Mouse (Mus musculus) megakaryocyte, embryonic 14.5 days (primary cell): ENCODE data around the gene Fam222b.

ENCODE experiments used
- FLI1 ChIP-seq: IDR thresholded peaks from 2 replicates; pipeline ENCODE4 v1.6.1; 2012; ENCODE audit warnings: low read length, inconsistent platforms, mixed read lengths
- GATA1 ChIP-seq: IDR thresholded peaks from 3 replicates; pipeline ENCODE4 v1.6.1; 2012; ENCODE audit warnings: mixed read lengths, low read length, inconsistent platforms, borderline replicate concordance

GRCm38 (mm10) chr11:78069130-78069529, 25.3 kb upstream of the Fam222b start:
- TF ChIP-seq GATA1 (no peak), FLI1 (no peak)
